Mouse (Mus musculus) forebrain, embryonic 12.5 days (tissue): ENCODE measurements at regions not wholly inside any gene's neighbourhood (a gene's known extent, or its start where the extent isn't known, plus 50 kb on each side); places are given as distances from the start of the nearest gene placed in this dataset.

ENCODE experiments used
- ATAC-seq: fragments of 200-750 bp; cut with Nextera tagmentation; 2 replicates; pipeline ENCODE4 v1.8.0; 2017; ENCODE audit warnings: moderate TSS enrichment; ENCODE audit not compliant: low FRiP score
- H3K27ac ChIP-seq: fragments of 300-500 bp; sonication (generic); 2 replicates; pipeline ENCODE4 v1.5.1; 2016; ENCODE audit warnings: mild to moderate bottlenecking
- H3K27me3 ChIP-seq: fragments of 300-500 bp; sonication (generic); 2 replicates; pipeline ENCODE4 v1.6.1; 2016; ENCODE audit warnings: mild to moderate bottlenecking
- H3K36me3 ChIP-seq: fragments of 300-500 bp; sonication (generic); replicated peaks from 2 replicates; pipeline ENCODE4 v1.6.1; 2016; ENCODE audit warnings: mild to moderate bottlenecking
- H3K4me1 ChIP-seq: fragments of 300-500 bp; sonication (generic); 2 replicates; pipeline ENCODE4 v1.6.1; 2016
- H3K4me2 ChIP-seq: fragments of 300-500 bp; sonication (generic); 2 replicates; pipeline ENCODE4 v1.6.1; 2016; ENCODE audit warnings: mild to moderate bottlenecking, moderate library complexity
- H3K4me3 ChIP-seq: fragments of 300-500 bp; sonication (generic); replicated peaks from 2 replicates; pipeline ENCODE4 v1.5.1; 2016; ENCODE audit warnings: mild to moderate bottlenecking
- H3K9ac ChIP-seq: fragments of 300-500 bp; sonication (generic); 2 replicates; pipeline ENCODE4 v1.6.1; 2016; ENCODE audit warnings: mild to moderate bottlenecking
- H3K9me3 ChIP-seq: fragments of 300-500 bp; sonication (generic); 2 replicates; pipeline ENCODE4 v1.6.1; 2016
- WGBS: fragments of 180-500 bp; shearing (Covaris S2); methylation state at CpG from one replicate; pipeline ENCODE4 v1.1.7; 2016; 5-methylcytosine and 5-hydroxymethylcytosine counted together

DNA sequence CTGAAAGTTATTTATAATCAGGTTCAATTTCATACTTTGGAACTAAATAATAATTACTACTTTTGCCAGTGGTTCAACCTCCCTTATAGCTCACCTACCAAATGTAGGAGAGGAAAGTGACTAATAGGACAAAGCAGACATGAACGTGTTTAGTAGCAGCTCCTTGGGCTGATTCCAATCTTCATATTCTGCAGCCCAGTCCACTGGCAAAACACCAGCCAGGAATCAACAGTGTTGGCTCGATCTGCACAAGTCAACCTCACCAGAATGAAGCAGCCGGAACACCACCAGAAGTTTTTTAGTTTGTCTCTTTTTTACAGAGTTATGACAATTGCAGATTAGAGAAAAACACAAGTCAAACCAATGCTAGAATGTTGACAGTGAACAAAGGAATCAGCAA, 717.0 kb downstream of the Pcdh17 start:
- WGBS, result 85% methylated on average over 3 of the region's 3 CpGs
- H3K36me3 ChIP-seq, result no peaks in the 10 kb centered on the region
- no peak overlapping the region for H3K9ac ChIP-seq
- no peaks in the 10 kb centered on the region for H3K27me3 ChIP-seq
- H3K4me3 ChIP-seq, result no peak overlapping the region
- no peak for ATAC-seq
- no peaks in the 10 kb centered on the region for H3K4me1 ChIP-seq
- no peaks in the 10 kb centered on the region for H3K9me3 ChIP-seq
- H3K4me2 ChIP-seq, result no peak overlapping the region
- H3K27ac ChIP-seq, result no peak overlapping the region

DNA sequence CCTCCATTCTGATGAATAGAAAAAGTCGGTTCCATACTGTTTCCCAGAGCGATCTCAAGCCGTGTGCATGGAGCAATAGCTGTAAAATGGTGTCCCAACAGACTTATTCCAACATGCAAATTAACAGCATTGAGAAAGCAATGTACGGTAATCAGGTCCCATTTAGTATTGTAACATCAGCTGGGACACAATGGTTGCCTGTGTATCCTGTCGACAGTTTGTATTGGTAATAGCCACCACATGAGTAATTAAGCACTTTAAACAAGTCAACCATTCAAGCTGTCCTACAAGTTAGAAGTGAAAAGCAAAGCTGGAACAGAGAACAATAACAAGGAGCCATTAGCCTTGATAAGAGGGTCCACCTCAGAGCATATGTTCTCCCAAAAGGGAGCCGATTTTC, 743.4 kb downstream of the Pcdh17 start:
- 0 out of 2 replicates have a peak, but pooled peaks have one; percentile 46 for ATAC-seq
- no peaks in the 10 kb centered on the region for H3K4me1 ChIP-seq
- H3K4me3 ChIP-seq, result no peak overlapping the region
- H3K9me3 ChIP-seq, result no peaks in the 10 kb centered on the region
- H3K4me2 ChIP-seq, result no peak overlapping the region
- H3K27me3 ChIP-seq, result no peaks in the 10 kb centered on the region
- no peak overlapping the region for H3K27ac ChIP-seq
- WGBS, result 60% methylated on average over 6 of the region's 6 CpGs
- H3K9ac ChIP-seq, result no peak overlapping the region
- no peaks in the 10 kb centered on the region for H3K36me3 ChIP-seq

DNA sequence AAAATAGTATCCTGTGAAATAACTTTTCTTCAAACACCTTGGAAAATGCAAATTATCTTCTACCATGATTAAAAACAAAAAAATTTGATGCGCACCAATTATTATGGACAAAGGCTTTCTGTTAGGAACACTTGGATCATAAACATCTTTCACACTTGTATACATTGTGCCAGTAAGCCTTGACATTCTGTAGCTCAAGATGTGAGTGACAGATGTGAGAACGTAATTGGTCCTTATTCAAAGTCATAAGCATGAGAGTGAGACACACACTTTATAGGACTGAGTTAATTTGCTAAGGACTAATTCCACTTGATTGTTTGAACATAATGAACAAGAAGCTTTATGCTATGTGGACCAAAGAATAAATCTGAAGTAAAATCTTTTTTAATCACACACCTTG, 760.7 kb downstream of the Pcdh17 start:
- no peak overlapping the region for H3K9ac ChIP-seq
- no peaks in the 10 kb centered on the region for H3K27me3 ChIP-seq
- H3K36me3 ChIP-seq, result no peaks in the 10 kb centered on the region
- no peak overlapping the region for H3K4me3 ChIP-seq
- H3K27ac ChIP-seq, result no peak overlapping the region
- ATAC-seq, result peak; percentile 91
- H3K4me2 ChIP-seq, result no peak overlapping the region
- no peaks in the 10 kb centered on the region for H3K4me1 ChIP-seq
- WGBS, result 48% methylated on average over 2 of the region's 2 CpGs
- H3K9me3 ChIP-seq, result no peaks in the 10 kb centered on the region

DNA sequence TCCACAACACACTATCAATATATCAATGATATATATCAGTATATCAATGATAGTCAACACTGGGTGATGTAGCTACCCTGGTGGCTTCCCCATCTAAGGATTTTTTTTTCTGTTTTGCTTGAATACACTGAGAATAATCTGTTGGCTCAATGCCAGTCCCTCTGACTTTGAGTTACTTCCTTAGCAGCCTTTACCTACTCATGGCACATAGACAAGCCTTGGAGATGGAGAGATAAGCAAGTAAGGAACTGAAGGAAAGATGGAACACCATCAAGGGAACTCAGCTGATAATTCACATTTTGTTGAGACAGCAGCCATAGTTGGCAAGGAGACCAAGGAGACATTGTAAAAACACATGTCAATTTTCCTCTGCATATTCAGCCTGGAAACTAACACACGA, 765.0 kb downstream of the Pcdh17 start:
- whole genome bisulfite sequencing, result 89% methylated on average over 1 of the region's 1 CpGs

DNA sequence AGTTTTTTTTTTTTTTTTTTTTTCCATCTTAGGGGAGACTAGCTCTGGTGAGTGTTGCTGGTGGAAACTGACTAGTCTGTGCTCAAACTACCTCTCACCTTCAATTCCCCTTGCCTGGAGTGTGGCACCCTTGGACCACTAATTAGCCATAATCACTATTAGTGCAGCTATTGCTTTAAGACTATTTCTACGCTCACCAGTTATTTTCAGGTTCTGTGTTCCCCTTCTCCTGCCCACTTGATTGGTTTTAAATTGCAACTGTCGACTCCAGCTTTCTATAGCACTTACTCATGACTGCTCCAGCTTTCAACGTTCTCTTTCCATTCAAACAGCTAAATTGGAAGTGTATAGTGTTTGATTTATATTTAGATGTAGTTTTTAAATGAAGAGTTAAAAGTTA, 771.7 kb downstream of the Pcdh17 start:
- no peak overlapping the region for H3K4me2 ChIP-seq
- H3K4me3 ChIP-seq, result no peak overlapping the region
- H3K27me3 ChIP-seq, result no peaks in the 10 kb centered on the region
- no peaks in the 10 kb centered on the region for H3K36me3 ChIP-seq
- H3K9ac ChIP-seq, result no peak overlapping the region
- WGBS, result 31% methylated on average over 3 of the region's 3 CpGs
- ATAC-seq, result no peak
- H3K4me1 ChIP-seq, result no peaks in the 10 kb centered on the region
- H3K9me3 ChIP-seq, result no peaks in the 10 kb centered on the region
- H3K27ac ChIP-seq, result no peak overlapping the region

More for the DNA sequence above, 765.0 kb downstream of the Pcdh17 start:
- Histone ChIP-seq H3K36me3 (no peaks in the 10 kb centered on the region), H3K9ac (no peak overlapping the region), H3K27ac (no peak overlapping the region), H3K4me2 (no peak overlapping the region), H3K9me3 (no peaks in the 10 kb centered on the region), H3K4me1 (no peaks in the 10 kb centered on the region), H3K27me3 (no peaks in the 10 kb centered on the region), H3K4me3 (no peak overlapping the region)
- no peak for ATAC-seq
